8 mouse cellular contexts compared by ENCODE assay signal in genomic region chr13:71962661-71963355, GRCm38 (mm10). TPM values are rescaled to one million over a fixed set of nuclear protein-coding genes. Genes with fewer than 3 reads are reported as not detected.
DNase-seq lines count a peak whose midpoint lies in the region; ATAC-seq lines count a peak whose summit lies in the region.

No protein-coding gene starts in this region.

- no peaks in the 10 kb centered on the region for H3K9me3 ChIP-seq in lung, embryonic 16.5 days (ENCODE audit: control insufficient read depth, low read length)
- H3K9me3 ChIP-seq in forebrain, embryonic 15.5 days: no peaks in the 10 kb centered on the region
- H3K9me3 ChIP-seq in limb, embryonic 12.5 days: no peaks in the 10 kb centered on the region
- no peaks in the 10 kb centered on the region for H3K9me3 ChIP-seq in neural tube, embryonic 15.5 days (replicated peaks)

- peak overlapping the region; percentile 86 for H3K27ac ChIP-seq in lung, embryonic 16.5 days (ENCODE audit: low read length)
- H3K27ac ChIP-seq in forebrain, embryonic 15.5 days (replicated peaks): no peak overlapping the region
- H3K27ac ChIP-seq in limb, embryonic 12.5 days: peak overlapping the region; percentile 59; the same call in 1 of the 2 replicates
- peak overlapping the region; percentile 46 for H3K27ac ChIP-seq in neural tube, embryonic 15.5 days (replicated peaks)

- H3K9ac ChIP-seq in lung, embryonic 16.5 days (ENCODE audit: low read length): peak overlapping the region; percentile 89
- 0 out of 2 replicates have a peak overlapping the region, but pooled peaks have one; percentile 16 for H3K9ac ChIP-seq in forebrain, embryonic 15.5 days (replicated peaks)
- peak overlapping the region; percentile 73 for H3K9ac ChIP-seq in limb, embryonic 12.5 days (replicated peaks)
- peak overlapping the region; percentile 45 for H3K9ac ChIP-seq in neural tube, embryonic 15.5 days (replicated peaks)

- WGBS in lung, embryonic 16.5 days: under 1% methylated on average over 32 of the region's 55 CpGs
- WGBS in forebrain, embryonic 15.5 days: under 1% methylated on average over 55 of the region's 55 CpGs
- under 1% methylated on average over 55 of the region's 55 CpGs for WGBS in limb, embryonic 12.5 days
- WGBS in neural tube, embryonic 15.5 days: under 1% methylated on average over 55 of the region's 55 CpGs

- DNase-seq in lung, postnatal 25 days (ENCODE audit: low spot score): no peak
- DNase-seq in left cerebral cortex, postnatal 25 days (ENCODE audit: low spot score in 2 of 2): no peak
- DNase-seq in urinary bladder, postnatal 4 days (ENCODE audit: low spot score in 2 of 2): no peak
- no peak for DNase-seq in frontal cortex, postnatal 36 days (ENCODE audit: low spot score in 2 of 2)

- ATAC-seq in lung, embryonic 16.5 days (ENCODE audit: low read depth): peak; percentile 8; the same call in 1 of the 2 replicates
- ATAC-seq in forebrain, embryonic 15.5 days (replicated peaks): peak; percentile 37; the same call in 1 of the 2 replicates
- no peak for ATAC-seq in limb, embryonic 12.5 days (ENCODE audit: insufficient number of reproducible peaks, insufficient read depth, low FRiP score, low TSS enrichment, low read depth)
- ATAC-seq in neural tube, embryonic 15.5 days (ENCODE audit: low FRiP score): peak; percentile 37; the same call in 1 of the 2 replicates

- H3K4me1 ChIP-seq in lung, embryonic 16.5 days (replicated peaks; ENCODE audit: control insufficient read depth, insufficient read depth, low read length): peaks cover 5% of the 10 kb centered on the region
- H3K4me1 ChIP-seq in forebrain, embryonic 15.5 days: peaks cover 21% of the 10 kb centered on the region
- H3K4me1 ChIP-seq in limb, embryonic 12.5 days (replicated peaks): peaks cover 32% of the 10 kb centered on the region
- H3K4me1 ChIP-seq in neural tube, embryonic 15.5 days: peaks cover 43% of the 10 kb centered on the region

- peaks cover 82% of the 10 kb centered on the region for H3K27me3 ChIP-seq in lung, embryonic 16.5 days (ENCODE audit: control insufficient read depth, insufficient read depth, low read depth, low read length)
- H3K27me3 ChIP-seq in forebrain, embryonic 15.5 days: peaks cover 96% of the 10 kb centered on the region
- peaks cover 96% of the 10 kb centered on the region for H3K27me3 ChIP-seq in limb, embryonic 12.5 days
- H3K27me3 ChIP-seq in neural tube, embryonic 15.5 days (replicated peaks): peaks cover 83% of the 10 kb centered on the region

- peak overlapping the region; percentile 61 for H3K4me2 ChIP-seq in lung, embryonic 16.5 days (ENCODE audit: low read depth, low read length)
- peak overlapping the region; percentile 49 for H3K4me2 ChIP-seq in forebrain, embryonic 15.5 days (replicated peaks)
- peak overlapping the region; percentile 79 for H3K4me2 ChIP-seq in limb, embryonic 12.5 days
- H3K4me2 ChIP-seq in neural tube, embryonic 15.5 days: peak overlapping the region; percentile 68

- H3K4me3 ChIP-seq in lung, embryonic 16.5 days (ENCODE audit: low read length): peak overlapping the region; percentile 67
- H3K4me3 ChIP-seq in forebrain, embryonic 15.5 days: peak overlapping the region; percentile 33
- H3K4me3 ChIP-seq in limb, embryonic 12.5 days (replicated peaks): peak overlapping the region; percentile 60
- H3K4me3 ChIP-seq in neural tube, embryonic 15.5 days (replicated peaks): peak overlapping the region; percentile 43

- intact Hi-C loops in left cerebral cortex, postnatal 25 days (cut with DNase I): loop anchor here (5.0 kb wide), 2 partner anchors 329 to 456 kb away; no protein-coding TSS in a partner anchor

- no peaks in the 10 kb centered on the region for H3K36me3 ChIP-seq in lung, embryonic 16.5 days (ENCODE audit: control insufficient read depth, insufficient read depth, low read length)
- no peaks in the 10 kb centered on the region for H3K36me3 ChIP-seq in forebrain, embryonic 15.5 days
- no peaks in the 10 kb centered on the region for H3K36me3 ChIP-seq in limb, embryonic 12.5 days
- no peaks in the 10 kb centered on the region for H3K36me3 ChIP-seq in neural tube, embryonic 15.5 days

RNA-seq across cellular contexts. Expression of gene Irx1, which starts 0.7 kb away (rescaled TPM):
- 5.7 and 7.5 TPM in 2 replicates for polyA plus RNA-seq in lung, embryonic 16.5 days (2015; fragmentation: Nextera tagmentation; extraction: Ambion mirVana)
- 0.32 TPM in 2 replicates for polyA plus RNA-seq in forebrain, embryonic 15.5 days (2015; fragmentation: Nextera tagmentation; extraction: Ambion mirVana)
- polyA plus RNA-seq in limb, embryonic 12.5 days (2016; fragmentation: Nextera tagmentation; extraction: Ambion mirVana): 6.1 and 6.9 TPM in 2 replicates
- 1.4 and 3.2 TPM in 2 replicates for polyA plus RNA-seq in neural tube, embryonic 15.5 days (2015; fragmentation: Nextera tagmentation; extraction: Ambion mirVana)
- total RNA-seq in left cerebral cortex, postnatal 25 days (2021): under 1 TPM; 0.46 to 0.50 TPM

Comparison
In these comparisons a context has a peak if more than half of its experiments do, and no peak if none do; other contexts are left out.
1. H3K9ac ChIP-seq: peak in every context shown above with its lines; median percentile 89 in lung, embryonic 16.5 days; 73 in limb, embryonic 12.5 days; 45 in neural tube, embryonic 15.5 days; 16 in forebrain, embryonic 15.5 days.